Mouse (Mus musculus) Muller cell, postnatal 12 days (primary cell): ENCODE measurements around the gene Frmd4a.

Source experiments
- DNase-seq: peaks from one replicate; pipeline ENCODE4 v3.0.0-alpha.2; 2015; ENCODE audit errors: inconsistent ontology term

The Frmd4a gene

DNA sequence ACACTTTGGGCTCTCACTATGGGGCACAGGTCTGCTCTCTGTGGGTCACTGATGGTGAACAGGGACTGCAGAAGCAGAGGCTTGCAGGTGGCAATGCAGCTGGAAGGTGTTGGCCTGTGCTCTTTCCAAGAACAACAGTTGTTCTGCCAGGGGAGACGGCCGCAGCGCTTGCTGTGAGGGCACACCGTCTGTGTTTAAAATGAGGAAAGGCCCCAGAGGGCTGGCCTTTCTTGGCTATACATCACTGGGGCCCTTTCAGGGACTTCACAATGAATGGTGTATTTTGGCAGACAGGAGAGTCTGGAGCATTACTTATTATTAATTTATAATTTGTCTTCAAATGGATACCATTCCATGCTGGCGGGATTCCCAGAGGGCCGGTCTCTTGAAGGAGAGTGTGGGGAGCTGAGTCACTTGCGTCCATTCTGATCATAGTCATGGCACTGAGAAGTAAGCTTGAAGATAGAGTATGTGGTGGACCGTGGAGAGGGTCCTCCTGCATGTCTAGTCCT, 268.9 kb downstream of the Frmd4a start:
- DNase-seq = peak; percentile 62

DNA sequence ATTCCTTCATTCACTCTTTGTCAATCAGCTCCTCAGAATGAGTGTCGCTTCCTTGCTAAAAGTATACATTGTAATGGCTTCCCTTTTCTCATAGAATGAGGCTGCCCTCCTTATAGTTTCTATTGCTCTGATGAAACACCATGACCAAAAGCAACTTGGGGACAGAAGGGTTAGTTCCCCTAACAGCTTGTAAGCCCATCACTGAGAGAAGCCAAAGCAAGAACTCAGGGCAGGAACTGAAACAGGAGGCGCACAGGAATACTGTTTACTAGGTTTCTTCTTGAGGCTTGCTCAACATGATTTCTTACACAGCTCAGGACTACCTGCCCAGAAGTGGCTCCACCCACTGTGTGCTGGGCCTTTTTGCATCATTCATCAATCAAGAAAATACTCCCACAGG, 273.0 kb downstream of the Frmd4a start:
- DNase-seq = no peak

DNA sequence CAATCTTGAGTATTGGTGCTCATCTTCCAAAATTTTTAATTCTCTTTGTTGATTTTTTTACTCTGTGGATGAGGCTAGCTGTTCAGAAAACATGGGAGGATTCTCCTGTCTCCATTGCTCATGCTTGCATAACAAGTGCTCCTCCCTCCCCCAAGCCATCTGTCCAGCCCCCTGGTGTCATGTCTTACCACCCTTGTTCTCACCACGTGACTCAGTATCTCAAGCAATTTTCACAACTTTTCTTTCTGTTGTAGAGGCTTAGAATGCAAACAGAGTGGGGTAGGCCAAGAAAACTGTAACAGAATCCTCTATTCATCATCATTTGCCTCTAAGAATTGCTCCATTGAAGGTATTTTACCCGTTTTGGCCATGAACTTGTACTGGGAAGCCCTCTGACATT, 273.6 kb downstream of the Frmd4a start:
- no peak for DNase-seq

DNA sequence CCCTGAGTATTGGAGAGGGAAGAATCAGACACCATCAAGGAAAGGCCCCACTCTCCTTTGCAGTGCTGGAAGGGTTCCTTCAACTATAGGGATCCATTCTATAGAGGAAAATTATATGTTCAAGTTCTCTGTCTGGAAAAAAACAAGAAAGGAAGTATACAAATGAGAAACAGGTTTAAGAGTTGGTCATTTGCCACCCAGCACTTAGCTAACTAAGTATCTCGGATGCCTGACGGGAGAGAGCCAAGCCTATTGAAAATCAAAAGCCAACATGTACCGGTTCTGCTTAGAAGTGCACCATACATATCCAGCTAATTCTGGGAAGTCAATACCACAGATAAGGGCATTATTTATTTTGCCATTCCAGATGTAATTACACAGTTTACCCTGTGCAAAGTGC, 274.2 kb downstream of the Frmd4a start:
- no peak for DNase-seq

DNA sequence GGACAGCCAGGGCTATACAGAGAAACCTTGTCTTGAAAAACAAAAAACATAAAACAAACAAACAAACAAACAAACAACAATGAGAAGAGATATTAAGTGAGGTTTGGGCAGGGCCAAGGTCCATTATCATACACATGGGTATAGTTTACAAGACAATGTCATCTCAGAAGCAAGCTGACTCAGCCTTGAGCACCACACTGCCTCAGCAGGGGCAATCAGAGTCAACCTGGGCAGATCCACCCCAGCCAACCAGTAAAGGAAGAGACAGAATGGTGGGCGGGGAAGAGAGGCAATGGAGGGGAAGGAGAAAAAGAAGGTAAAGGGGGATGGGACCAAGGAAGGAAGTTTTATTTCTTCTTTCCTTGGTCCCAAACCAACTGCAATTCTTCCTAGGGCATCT, 276.2 kb downstream of the Frmd4a start:
- DNase-seq = no peak

DNA sequence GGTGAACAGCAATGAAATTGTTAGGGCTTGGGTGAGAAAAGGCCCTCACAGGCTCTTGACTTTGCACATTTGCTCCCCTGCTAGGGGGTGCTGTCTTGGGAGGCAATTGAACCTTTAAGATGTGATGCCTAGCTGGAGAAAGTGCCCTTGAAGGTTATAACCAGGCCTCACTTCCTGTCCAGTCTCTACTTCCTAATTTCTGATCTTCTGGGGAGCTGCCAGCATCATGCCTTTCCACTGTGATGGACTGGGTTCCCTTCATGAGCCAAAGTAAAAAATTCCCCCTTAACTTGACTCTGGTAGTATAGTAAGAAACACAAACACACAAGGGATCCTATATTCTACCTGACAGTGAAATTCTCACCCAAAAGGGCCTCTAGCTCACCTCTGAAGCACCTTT, 278.1 kb downstream of the Frmd4a start:
- DNase-seq = no peak

DNA sequence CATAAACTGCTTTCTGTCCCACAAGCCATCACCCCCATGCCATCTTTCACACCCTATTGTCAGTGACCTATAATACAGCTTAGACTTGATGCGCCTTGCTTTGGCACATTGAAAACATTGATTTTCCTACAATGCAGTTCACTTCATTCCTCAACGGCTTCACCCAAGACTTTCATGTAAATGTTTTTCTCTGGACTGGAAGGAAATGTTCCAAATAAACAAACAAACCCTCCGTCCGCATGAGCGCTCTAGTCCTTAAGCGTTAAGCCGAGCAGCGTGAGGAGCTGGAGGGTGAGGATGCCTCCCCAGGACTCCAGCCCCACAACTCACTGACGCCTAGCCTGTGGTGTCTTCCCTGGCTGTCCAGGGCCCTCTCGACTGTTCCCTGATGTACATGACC, 279.4 kb downstream of the Frmd4a start:
- DNase-seq = no peak

DNA sequence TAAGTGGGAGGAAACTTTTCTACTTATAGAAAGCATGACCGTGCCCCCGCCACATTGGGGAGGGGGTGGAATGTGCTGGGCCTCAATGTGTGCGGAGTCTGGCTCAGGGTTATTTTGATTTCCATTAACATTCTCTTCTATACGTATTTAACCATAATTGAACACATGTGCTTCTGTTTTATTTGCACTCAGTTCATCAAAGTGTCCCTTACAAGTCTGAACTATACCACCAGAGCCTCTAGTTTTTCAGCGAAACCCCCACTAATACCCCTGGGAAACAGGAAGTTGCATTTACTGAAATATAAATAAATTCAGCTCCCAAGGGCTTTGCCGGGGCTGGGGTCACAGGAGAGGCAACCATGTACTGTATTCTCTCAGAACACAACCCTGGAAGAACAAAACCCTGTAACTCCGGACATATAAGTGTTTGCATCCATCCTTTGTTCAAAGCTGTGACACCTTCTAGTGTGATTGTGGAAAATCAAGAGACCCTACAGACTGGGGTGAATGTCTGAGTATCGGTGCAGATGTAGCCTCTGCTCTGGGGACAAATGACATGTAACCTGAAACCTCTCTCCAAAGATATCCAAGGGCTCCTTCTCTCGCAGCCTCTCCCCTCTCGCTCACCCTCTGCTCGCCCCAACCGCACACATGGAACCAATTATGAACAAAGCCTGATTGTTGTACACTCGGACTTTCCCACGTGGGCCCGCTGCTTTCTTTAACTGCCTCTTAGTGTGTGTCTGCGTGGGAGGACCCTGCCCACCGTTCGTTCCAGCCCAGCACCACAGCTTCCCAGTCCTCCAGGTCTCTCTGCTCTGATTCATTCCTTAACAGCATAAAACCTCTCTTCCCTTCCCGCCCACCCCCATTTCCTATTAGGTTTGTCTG, 281.1 kb downstream of the Frmd4a start:
- DNase-seq = peak; percentile 93

DNA sequence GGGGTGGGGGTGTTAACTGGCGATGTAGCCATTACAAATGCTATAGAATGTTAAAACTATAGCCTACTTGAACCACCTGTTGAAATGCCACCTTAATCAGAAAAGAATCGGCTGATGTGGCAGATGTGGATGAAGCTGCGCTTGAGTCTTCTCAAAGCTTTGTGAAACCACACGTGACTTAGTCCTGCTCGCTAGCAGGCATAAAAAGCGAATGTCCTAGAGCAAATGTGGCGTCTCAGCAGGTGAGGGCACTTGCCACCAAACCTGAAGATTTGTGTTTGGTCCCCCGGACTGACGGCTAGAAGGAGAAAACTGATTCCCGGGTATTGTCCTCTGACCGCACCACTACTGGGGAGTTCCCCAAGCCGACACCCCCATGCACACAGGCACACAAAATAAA, 282.1 kb downstream of the Frmd4a start:
- DNase-seq = no peak

DNA sequence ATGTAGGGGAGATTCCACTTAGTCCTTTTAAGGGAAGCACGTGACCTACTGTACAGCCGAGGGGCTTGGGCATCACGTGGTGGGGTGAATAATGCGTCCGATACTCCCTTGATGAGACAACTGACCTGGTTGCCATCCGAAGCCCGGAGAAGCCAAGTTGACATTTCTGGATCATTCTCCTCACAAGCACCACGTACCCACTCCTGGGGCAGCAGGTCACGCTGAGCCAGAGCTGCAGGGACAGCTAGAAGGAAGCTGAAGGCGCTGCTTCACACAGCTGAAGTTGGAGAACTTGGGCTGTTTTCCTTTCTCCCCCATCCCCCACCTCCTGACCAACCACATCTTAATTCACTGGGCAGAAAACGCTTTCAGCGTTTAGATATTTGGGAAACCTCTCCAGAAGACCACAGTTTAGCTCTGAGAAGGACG, 282.9 kb downstream of the Frmd4a start:
- peak; percentile 51 for DNase-seq

DNA sequence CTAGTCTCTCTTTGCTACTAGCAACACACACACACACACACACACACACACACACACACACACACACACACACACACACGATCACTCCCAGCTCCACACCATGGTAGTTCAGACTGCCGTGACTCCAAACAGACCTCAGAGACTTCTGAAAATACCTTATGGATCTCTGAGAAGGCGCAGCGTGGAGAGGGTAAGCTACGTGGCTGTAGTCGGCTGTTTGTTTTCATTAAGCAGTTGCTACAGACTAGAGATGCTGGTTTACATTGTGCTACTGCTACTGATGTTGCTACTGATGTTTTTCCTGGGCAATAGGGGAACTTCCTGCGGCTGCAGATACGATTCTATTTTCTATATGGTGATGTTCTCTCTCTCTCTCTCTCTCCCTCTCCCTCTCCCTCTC, 283.3 kb downstream of the Frmd4a start:
- DNase-seq = peak; percentile 77

DNA sequence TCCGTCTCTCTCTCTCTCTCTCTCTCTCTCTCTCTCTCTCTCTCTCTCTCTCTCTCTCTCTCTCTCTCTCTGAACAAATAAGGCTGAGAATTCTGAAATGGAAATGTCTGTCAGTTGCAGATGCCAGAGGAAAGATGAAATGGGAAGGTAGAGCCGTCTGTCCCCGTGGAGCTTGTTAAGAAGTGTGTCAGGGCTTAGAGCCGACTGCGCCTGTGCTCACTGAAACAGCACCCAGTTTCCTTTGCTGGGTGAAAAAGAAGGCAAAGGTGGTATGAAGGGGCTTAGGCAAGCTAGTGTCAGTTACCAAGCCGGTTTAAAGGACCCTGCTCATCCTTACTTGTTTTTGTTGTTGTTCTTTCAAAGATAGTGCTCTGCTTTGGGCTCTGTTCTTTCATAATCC, 283.7 kb downstream of the Frmd4a start:
- DNase-seq = no peak

DNA sequence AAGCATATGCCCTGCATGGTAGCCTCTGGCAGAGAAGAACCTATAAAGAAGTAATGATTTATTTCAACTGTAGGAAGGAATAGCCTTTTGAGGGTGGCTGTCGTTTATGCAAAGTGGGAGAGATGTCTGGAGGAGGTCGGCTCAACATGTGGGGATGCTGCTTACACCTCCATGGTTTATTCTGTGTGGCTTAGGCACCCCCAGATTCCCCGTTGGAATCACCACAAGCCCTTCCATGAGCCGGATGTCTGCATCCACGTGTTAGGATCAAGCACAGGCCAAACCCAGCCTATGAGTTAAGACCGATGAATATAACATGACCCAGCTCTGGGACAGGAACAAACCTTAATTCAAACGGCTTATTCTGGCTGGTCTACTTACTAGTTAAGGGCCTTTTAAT, 284.2 kb downstream of the Frmd4a start:
- DNase-seq = no peak

DNA sequence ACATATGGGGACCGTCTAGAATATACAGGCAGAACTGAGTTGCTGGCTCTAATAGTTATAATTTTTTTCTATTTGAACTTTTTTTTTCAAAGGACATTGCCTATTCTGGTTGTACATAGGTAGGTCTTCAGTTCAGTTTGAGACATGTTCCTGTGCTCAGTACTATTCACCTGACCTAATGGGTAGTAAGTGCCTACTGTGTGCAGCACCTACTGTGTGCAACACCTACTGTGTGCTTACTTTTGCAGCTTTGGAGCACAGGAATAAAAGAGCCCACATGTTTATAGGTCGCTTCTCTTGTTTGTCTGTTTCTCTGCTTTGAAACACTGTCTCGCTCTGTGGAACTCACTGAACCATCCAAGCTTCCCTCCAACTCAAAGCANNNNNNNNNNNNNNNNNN, 284.6 kb downstream of the Frmd4a start:
- DNase-seq = no peak

DNA sequence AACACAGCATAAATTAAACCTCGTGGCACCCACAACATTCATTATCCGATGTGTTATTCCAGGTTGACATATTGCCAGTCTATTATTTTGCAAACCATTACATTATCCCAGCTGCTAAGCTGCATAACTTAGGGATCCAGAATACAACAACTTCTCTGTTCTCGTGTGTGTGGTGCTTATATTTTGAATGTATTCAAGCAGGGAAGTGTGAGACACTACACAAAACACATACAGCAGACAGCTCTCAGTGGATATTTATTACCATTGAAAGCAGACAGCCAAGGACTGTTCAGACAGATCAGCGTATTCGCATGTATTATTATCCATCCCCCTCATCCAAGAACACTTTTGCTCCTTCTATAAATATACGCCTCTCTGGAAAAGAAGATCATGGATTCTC, 289.6 kb downstream of the Frmd4a start:
- DNase-seq = no peak

DNA sequence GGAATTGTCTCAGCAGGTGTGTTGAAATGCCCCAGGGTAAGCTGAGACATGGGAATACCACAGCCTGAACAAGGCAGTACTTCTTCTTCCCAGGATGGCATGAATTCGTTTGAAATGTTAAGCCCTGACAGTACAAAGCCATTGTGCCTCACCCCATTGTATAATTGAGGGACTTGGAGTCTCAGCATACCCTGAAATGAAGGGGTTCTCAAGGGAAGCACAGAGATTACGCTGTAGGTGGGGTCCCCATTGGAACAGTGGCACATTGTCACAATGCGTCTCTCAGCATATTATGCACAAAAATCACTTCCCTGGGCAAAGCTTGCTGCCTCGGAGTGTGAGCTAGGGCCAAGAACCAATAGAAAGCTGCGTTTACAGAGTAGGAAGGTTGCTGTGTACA, 297.0 kb downstream of the Frmd4a start:
- DNase-seq = no peak

DNA sequence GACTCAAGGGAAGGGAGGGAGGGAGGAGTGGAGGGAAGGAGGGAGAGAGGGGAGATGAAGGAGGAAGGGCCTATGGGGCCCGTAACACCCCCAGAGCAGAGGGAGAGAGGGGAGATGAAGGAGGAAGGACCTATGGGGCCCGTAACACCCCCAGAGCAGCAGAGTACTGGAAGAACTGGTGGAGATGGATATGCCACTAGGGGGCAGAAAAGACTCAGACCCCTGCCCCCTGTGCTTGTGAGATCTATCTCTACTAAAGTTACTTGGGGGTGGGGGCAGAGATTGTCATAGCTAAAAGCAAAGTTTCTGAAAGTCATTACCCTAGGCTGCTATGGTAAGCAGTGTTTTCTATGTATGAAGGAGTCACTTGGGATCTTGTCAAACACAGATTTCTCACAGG, 299.1 kb downstream of the Frmd4a start:
- DNase-seq = no peak

DNA sequence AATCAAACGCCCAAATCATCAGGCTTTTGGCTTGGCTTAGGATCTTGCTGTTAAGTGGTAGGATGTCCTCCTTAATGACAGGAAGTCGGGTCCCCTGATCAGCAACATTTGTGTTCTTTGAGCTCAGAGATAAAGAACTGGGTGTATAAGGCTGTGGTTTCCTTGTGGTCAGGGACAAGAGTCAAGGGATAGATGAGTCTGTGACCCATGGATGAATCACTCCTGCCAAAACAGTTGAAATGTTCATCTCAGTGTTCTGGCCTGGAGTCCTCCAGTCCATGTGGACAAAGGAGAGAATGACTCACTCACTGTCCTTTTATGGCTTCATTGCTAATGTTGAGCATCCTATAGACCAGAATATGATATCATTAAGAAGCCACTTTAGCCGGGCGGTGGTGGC, 300.6 kb downstream of the Frmd4a start:
- DNase-seq = peak; percentile 88

DNA sequence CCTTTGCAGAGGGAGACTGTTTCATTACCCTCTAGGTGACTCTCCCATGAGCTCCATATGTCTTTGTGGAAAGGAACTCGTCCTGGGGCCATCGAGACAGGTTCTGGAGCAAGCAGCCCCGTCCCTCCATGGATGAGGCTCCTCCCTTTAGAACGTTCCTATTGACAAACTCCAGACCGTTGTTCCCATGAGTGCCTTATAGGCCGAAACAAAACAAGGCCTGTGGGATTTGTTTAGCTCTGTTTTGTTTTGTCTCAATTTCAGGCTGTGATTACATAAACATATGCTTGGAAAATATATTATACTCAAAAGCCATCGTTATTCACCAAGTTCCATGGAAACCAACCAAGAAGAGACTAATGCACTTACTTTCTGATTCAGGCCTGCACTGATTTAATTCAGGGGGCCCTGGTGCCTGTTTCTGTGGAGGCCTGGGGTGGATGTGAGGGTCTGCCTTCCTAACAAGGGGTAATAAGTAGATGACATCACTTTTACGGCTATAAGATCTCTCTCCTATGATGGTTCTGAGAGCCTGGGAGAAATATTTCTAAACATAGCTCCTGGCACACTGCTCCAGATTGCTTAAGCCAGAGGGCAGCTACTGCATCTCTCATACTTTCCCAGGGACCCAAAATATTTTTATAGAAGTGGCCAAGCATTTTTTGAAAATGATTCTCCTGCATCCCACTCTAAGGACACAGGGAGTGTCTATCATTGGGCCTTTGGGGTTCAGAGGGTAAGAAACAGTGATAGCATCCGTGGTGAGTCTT, 308.9 kb downstream of the Frmd4a start:
- DNase-seq = peak; percentile 78

DNA sequence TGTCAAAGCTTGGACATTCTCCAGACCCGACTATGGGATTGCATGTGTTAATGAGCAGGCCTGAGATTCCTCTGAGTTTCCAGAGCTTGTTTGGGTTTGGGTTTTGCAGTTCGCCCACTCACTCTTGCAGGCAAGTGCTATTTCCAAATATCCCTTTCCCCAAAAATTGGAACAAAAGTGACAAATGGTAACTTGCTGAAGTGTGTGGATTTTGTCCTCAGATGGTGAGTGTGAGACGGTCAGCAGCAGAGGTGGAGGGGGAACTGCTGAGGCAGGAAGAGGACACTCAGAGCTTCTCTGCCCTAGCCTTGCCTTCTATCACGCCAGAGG, 309.5 kb downstream of the Frmd4a start:
- no peak for DNase-seq

DNA sequence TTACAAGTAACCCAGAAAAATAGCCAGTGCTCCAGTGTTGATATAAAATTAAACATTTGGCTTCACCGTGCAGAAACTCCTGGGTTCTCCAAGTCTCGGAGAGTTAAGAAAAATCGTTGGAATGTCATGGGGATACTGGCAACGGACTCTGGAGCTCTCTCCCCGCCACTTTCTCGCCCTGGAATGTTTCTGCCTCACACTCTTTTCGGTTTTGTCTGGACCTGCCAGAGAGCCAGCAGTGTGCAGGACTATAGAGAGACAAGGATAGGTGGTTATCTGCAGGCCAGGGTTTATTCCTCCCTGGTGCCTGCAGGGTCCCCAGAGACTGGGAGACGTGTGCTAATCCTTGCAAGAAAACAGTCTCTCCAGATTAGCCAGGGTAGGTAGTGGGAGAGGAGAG, 314.9 kb downstream of the Frmd4a start:
- no peak for DNase-seq

DNA sequence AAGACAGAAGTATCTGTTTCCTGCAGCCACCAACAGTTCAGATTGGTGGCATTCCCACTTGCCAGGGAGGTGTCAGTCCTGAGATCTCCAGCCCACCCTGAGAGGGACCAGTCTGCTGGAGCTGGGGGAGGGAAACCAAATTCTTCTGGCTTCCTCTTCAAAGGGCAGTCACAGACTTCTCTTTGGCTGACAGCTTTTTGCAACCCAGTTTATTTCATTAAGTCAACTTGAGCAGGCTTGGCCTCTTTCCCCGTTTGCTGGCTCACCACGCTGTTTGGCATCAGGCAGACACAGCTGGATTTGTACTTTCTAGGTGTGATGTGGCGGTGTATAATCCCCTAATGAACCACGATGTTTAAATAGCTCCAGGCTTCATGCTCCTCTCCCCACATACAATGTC, 316.7 kb downstream of the Frmd4a start:
- DNase-seq = peak; percentile 76

DNA sequence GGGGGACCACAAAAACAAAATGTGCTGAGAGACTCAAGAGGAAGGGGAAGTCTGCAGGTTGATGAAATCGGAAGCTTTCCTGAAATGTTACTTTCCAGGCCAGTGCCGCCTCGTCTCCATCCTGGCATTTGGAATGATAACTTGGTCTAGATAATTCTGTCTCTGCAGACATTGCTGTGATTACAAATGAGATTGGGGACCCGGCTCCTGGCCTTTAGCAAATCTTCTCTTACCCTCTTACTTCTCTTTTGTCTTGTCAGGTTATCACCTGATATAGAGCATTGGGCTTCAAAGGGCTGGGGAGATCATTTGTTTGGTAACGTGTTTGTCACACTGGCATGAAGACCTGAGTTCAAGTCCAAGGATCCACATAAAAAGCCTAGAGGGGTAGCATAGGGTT, 317.4 kb downstream of the Frmd4a start:
- no peak for DNase-seq
